Mouse (Mus musculus): ENCODE measurements around the gene AU040320.

AU040320 gene

GRCm38 (mm10) chr4:126753268-126754230, at the start of gene AU040320, which contains the start of gene Ncdn:
TSS of gene AU040320 (plus strand) at chr4:126753544.
TSS of gene Ncdn (minus strand) at chr4:126753438.
- in situ Hi-C loops (cut with MboI, MseI) = loop anchor here in 1 of 2 experiments (5.0 kb wide), 1 partner anchor 196 kb away; the partner anchor contains the start of gene Clspn

- in situ Hi-C loops (cut with MboI, MseI) = no loop called here
Observed at GRCm38 (mm10) chr4:126706630-126707438, 46.5 kb upstream of the AU040320 start.

- in situ Hi-C loops (cut with MboI, MseI) = no loop called here
Observed at GRCm38 (mm10) chr4:126707439-126707826, 45.9 kb upstream of the AU040320 start.

GRCm38 (mm10) chr4:126732111-126732510, 21.2 kb upstream of the AU040320 start:
- in situ Hi-C loops (cut with MboI, MseI) = loop anchor here in 1 of 2 experiments (5.0 to 25.0 kb wide), 2 partner anchors 120 to 265 kb away; partner anchors contain the start of gene 5730409E04Rik

- in situ Hi-C loops (cut with MboI, MseI) = loop anchor here in 1 of 2 experiments (5.0 to 25.0 kb wide), 2 partner anchors 120 to 265 kb away; partner anchors contain the start of gene 5730409E04Rik
Observed at GRCm38 (mm10) chr4:126732531-126733380, 20.6 kb upstream of the AU040320 start.

GRCm38 (mm10) chr4:126734001-126734603, 19.2 kb upstream of the AU040320 start:
- in situ Hi-C loops (cut with MboI, MseI) = loop anchor here in 1 of 2 experiments (5.0 to 25.0 kb wide), 2 partner anchors 122 to 263 kb away; partner anchors contain the start of gene 5730409E04Rik

GRCm38 (mm10) chr4:126734700-126735381, 18.5 kb upstream of the AU040320 start:
- in situ Hi-C loops (cut with MboI, MseI) = loop anchor here in 1 of 2 experiments (5.0 to 25.0 kb wide), 2 partner anchors 123 to 262 kb away; partner anchors contain the start of gene 5730409E04Rik

- in situ Hi-C loops (cut with MboI, MseI) = loop anchor here in 1 of 2 experiments (25.0 kb wide), 1 partner anchor 123 kb away; the partner anchor contains the start of gene 5730409E04Rik
Observed at GRCm38 (mm10) chr4:126735382-126736000, 17.9 kb upstream of the AU040320 start.

GRCm38 (mm10) chr4:126736001-126736414, 17.3 kb upstream of the AU040320 start, which contains the start of gene Tfap2e:
TSS of gene Tfap2e (minus strand) at chr4:126736240.
- in situ Hi-C loops (cut with MboI, MseI) = loop anchor here in 1 of 2 experiments (25.0 kb wide), 1 partner anchor 124 kb away; the partner anchor contains the start of gene 5730409E04Rik

GRCm38 (mm10) chr4:126739966-126740676, 13.2 kb upstream of the AU040320 start:
- in situ Hi-C loops (cut with MboI, MseI) = loop anchor here (10.0 to 25.0 kb wide), 2 partner anchors 128 to 135 kb away; partner anchors contain the start of gene 5730409E04Rik (in 2 of the 2)

- in situ Hi-C loops (cut with MboI, MseI) = loop anchor here (10.0 to 25.0 kb wide), 2 partner anchors 129 to 137 kb away; partner anchors contain the start of gene 5730409E04Rik (in 2 of the 2)
Observed at GRCm38 (mm10) chr4:126741448-126741847, 11.9 kb upstream of the AU040320 start.

- in situ Hi-C loops (cut with MboI, MseI) = loop anchor here (10.0 to 25.0 kb wide), 2 partner anchors 131 to 138 kb away; partner anchors contain the start of gene 5730409E04Rik (in 2 of the 2)
Observed at GRCm38 (mm10) chr4:126742976-126743375, 10.4 kb upstream of the AU040320 start.

- in situ Hi-C loops (cut with MboI, MseI) = loop anchor here (10.0 to 25.0 kb wide), 2 partner anchors 131 to 139 kb away; partner anchors contain the start of gene 5730409E04Rik (in 2 of the 2)
Observed at GRCm38 (mm10) chr4:126743713-126744112, 9.6 kb upstream of the AU040320 start.

- in situ Hi-C loops (cut with MboI, MseI) = loop anchor here (10.0 to 25.0 kb wide), 2 partner anchors 133 to 140 kb away; partner anchors contain the start of gene 5730409E04Rik (in 2 of the 2)
Observed at GRCm38 (mm10) chr4:126744831-126745230, 8.5 kb upstream of the AU040320 start.

- in situ Hi-C loops (cut with MboI, MseI) = loop anchor here (10.0 to 25.0 kb wide), 2 partner anchors 133 to 141 kb away; partner anchors contain the start of gene 5730409E04Rik (in 2 of the 2)
Observed at GRCm38 (mm10) chr4:126745506-126746193, 7.7 kb upstream of the AU040320 start.

- in situ Hi-C loops (cut with MboI, MseI) = loop anchor here (10.0 to 25.0 kb wide), 2 partner anchors 134 to 142 kb away; partner anchors contain the start of gene 5730409E04Rik (in 2 of the 2)
Observed at GRCm38 (mm10) chr4:126746194-126746840, 7.0 kb upstream of the AU040320 start.

Measured in T-helper 17 cell (primary cell).